Mouse (Mus musculus) heart, postnatal 0 days (tissue): ENCODE data around the gene Il27. TPM values are rescaled to one million over a fixed set of nuclear protein-coding genes. Genes with fewer than 3 reads are reported as not detected.
A peak's percentile ranks its signal among the peaks of the same experiment; 100 is the strongest.

Experiments used
- ATAC-seq: fragments of 200-750 bp; cut with Nextera tagmentation; 2 replicates; pipeline ENCODE4 v1.8.0; 2017; ENCODE audit warnings: low read depth, moderate number of reproducible peaks, moderate library complexity; ENCODE audit not compliant: insufficient read depth
- DNase-seq: peaks from one replicate; pipeline ENCODE4 v3.0.0-alpha.2; 2016; ENCODE audit warnings: low spot score
- H3K27ac ChIP-seq: fragments of 300-500 bp; sonication (generic); 2 replicates; pipeline ENCODE4 v1.5.1; 2014; ENCODE audit warnings: low read depth, mild to moderate bottlenecking
- H3K27me3 ChIP-seq: fragments of 300-500 bp; sonication (generic); 2 replicates; pipeline ENCODE4 v1.6.1; 2014; ENCODE audit warnings: low read length, mixed read lengths; ENCODE audit not compliant: control insufficient read depth, insufficient read depth
- H3K36me3 ChIP-seq: fragments of 300-500 bp; sonication (generic); replicated peaks from 2 replicates; pipeline ENCODE4 v1.6.1; 2014; ENCODE audit warnings: low read length, mixed read lengths; ENCODE audit not compliant: control insufficient read depth, insufficient read depth
- H3K4me1 ChIP-seq: fragments of 300-500 bp; sonication (generic); 2 replicates; pipeline ENCODE4 v1.6.1; 2014; ENCODE audit warnings: antibody characterized with exemption; ENCODE audit not compliant: control insufficient read depth, insufficient read depth
- H3K4me2 ChIP-seq: fragments of 300-500 bp; sonication (generic); 2 replicates; pipeline ENCODE4 v1.6.1; 2014; ENCODE audit warnings: low read depth, mild to moderate bottlenecking, low read length, moderate library complexity
- H3K4me3 ChIP-seq: fragments of 300-500 bp; sonication (generic); 2 replicates; pipeline ENCODE4 v1.5.1; 2014; ENCODE audit warnings: low read depth, low read length
- H3K9ac ChIP-seq: fragments of 300-500 bp; sonication (generic); replicated peaks from 2 replicates; pipeline ENCODE4 v1.6.1; 2014; ENCODE audit warnings: low read depth, low read length, mixed read lengths
- H3K9me3 ChIP-seq: fragments of 300-500 bp; sonication (generic); replicated peaks from 2 replicates; pipeline ENCODE4 v1.6.1; 2016; ENCODE audit warnings: low read length; ENCODE audit not compliant: control insufficient read depth
- CTCF ChIP-seq: IDR thresholded peaks from 2 replicates; pipeline ENCODE4 v1.5.1; 2016; ENCODE audit warnings: antibody characterized with exemption, control low read depth, low read depth
- EP300 ChIP-seq: IDR thresholded peaks from 2 replicates; pipeline ENCODE4 v1.6.1; 2016; ENCODE audit warnings: antibody characterized with exemption, low read depth
- WGBS: fragments of 180-500 bp; shearing (Covaris S2); extraction: QIAGEN DNeasy Blood & Tissue Kit; methylation state at CpG from one replicate; pipeline ENCODE4 v1.1.7; 2014; 5-methylcytosine and 5-hydroxymethylcytosine counted together
- polyA plus RNA-seq: library from polyadenylated mRNA; unstranded; fragments of >200 nt; fragmentation: Nextera tagmentation; extraction: Ambion mirVana; gene quantifications from 2 replicates; pipeline ENCODE4 v1.2.1, GENCODE M21; 2015
- total RNA-seq: library from RNA; depleted of rRNA; stranded (reverse); fragments of >200 nt; gene quantifications from 2 replicates; pipeline ENCODE4 v1.2.3, GENCODE M21; 2014; ENCODE audit warnings: low replicate concordance

The Il27 gene
- total and polyA plus RNA-seq, 2 experiments from 2014 or later, result not detected

GRCm38 (mm10) chr7:126581661-126582060 lies 13.1 kb downstream of the Il27 start:
- no peak for ATAC-seq

DNA sequence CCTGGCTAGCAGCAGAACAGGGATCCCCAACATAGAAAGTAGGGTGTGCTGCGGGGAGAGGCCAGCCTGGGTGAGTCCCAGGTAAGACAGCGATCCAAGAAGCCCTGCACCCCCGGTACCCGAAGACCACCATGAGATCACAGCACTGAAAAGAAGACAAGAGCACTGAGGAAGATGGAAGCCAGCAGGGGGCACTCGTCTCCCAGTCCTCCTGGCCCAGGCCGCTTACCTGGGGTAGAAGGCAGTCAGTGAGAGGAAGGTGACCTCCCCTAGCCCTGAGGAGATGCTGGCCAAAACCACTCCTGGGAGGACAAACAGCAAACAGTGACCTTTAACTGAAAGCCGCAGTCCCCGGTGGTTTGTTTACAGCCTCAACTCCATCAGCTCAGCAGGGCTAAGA lies 15.6 kb downstream of the Il27 start:
- H3K36me3 ChIP-seq, result peaks cover 11% of the 10 kb centered on the region; the same call in 1 of the 2 replicates
- WGBS, result 57% methylated on average over 8 of the region's 8 CpGs
- TF ChIP-seq EP300, result no peak
- TF ChIP-seq CTCF, result peak; percentile 49
- ATAC-seq (no peak), DNase-seq (no peak)
- H3K27me3 ChIP-seq, result no peaks in the 10 kb centered on the region
- H3K27ac ChIP-seq, result no peak overlapping the region
- no peak overlapping the region for H3K4me2 ChIP-seq
- H3K9me3 ChIP-seq, result no peaks in the 10 kb centered on the region
- H3K9ac ChIP-seq, result no peak overlapping the region
- H3K4me1 ChIP-seq, result peaks cover 9% of the 10 kb centered on the region; the same call in 1 of the 2 replicates
- H3K4me3 ChIP-seq, result no peak overlapping the region

More at GRCm38 (mm10) chr7:126581661-126582060, 13.1 kb downstream of the Il27 start:
- no peak overlapping the region for H3K9ac ChIP-seq
- no peak overlapping the region for H3K4me2 ChIP-seq
- H3K36me3 ChIP-seq, result peaks cover 11% of the 10 kb centered on the region; the same call in 1 of the 2 replicates
- H3K4me3 ChIP-seq, result no peak overlapping the region
- no peak for DNase-seq
- 69% methylated on average over 6 of the region's 6 CpGs for WGBS
- no peaks in the 10 kb centered on the region for H3K27me3 ChIP-seq
- H3K4me1 ChIP-seq, result peaks cover 9% of the 10 kb centered on the region; the same call in 1 of the 2 replicates
- no peak for TF ChIP-seq CTCF
- TF ChIP-seq EP300, result no peak
- H3K27ac ChIP-seq, result no peak overlapping the region
- no peaks in the 10 kb centered on the region for H3K9me3 ChIP-seq

DNA sequence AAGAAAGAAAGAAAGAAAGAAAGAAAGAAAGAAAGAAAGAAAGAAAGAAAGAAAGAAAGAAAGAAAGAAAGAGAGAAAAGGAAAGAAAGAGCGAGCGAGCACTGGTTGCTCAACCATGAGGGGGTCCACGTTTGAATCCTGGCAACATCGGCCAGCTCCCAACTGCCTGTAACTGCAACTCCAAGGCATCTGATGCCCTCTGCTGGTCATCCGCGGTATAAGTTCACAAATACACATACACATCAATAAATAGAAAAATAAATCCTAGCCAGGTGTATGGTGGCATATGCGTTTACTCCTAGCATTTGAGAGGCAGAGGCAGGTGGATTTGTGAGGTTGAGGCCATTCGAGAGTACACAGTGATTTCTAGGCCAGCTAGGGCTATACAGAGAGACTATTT lies 17.8 kb downstream of the Il27 start:
- 54% methylated on average over 8 of the region's 8 CpGs for WGBS
- Histone ChIP-seq H3K4me2 (no peak overlapping the region), H3K4me3 (no peak overlapping the region), H3K36me3 (peaks cover 19% of the 10 kb centered on the region; the same call in 1 of the 2 replicates), H3K9me3 (no peaks in the 10 kb centered on the region), H3K27me3 (no peaks in the 10 kb centered on the region), H3K4me1 (no peaks in the 10 kb centered on the region), H3K9ac (no peak overlapping the region), H3K27ac (no peak overlapping the region)
- no peak for DNase-seq
- peak; percentile 52 for TF ChIP-seq CTCF
- no peak for TF ChIP-seq EP300
- no peak for ATAC-seq

DNA sequence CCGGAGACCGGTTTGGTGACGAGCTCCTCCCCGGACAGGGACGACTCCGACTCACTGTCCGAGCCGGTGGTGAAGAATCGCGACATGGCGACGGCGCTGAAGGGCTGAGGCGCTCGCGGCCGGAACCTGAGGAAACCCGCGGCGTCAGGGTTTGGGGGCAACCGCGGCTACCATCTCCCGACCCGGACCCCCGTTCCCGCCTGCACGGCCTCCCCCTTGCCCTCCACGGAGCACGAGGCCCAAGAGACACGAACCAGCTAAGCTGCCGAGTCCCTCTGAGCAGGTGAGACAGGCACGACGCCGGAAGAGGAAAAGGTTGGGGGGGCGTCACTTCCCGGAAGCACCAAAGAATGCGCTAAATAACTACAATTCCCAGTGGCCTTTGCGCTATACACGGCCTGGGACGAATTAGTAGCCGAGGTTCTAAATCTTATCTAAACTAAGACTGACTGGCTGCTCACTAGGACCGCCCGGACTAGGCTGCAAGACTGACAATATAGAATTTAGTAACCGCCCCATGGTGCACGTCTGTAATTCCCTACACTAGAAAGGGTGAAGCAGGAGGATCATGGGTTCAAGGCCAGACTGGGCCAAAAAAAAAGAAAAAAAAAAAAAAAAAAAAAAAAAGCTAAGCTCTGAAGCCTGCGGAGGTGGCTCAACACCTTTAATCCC lies 28.5 kb downstream of the Il27 start, which contains the start of gene Eif3c:
Eif3c (minus strand) TSS at position 318 of the 672 bp plus-strand sequence.
- Histone ChIP-seq H3K9ac (peak within 1 kb of the TSS; percentile 90), H3K36me3 (peaks cover 34% of the 10 kb centered on the region), H3K27me3 (no peaks in the 10 kb centered on the region), H3K27ac (peak within 1 kb of the TSS; percentile 86), H3K9me3 (no peaks in the 10 kb centered on the region), H3K4me3 (peak within 1 kb of the TSS; percentile 95), H3K4me2 (peak within 1 kb of the TSS; percentile 72), H3K4me1 (peaks cover 4% of the 10 kb centered on the region; the same call in 1 of the 2 replicates)
- ATAC-seq (peak; percentile 94), DNase-seq (peak; percentile 93)
- WGBS, result under 1% methylated on average over 46 of the region's 46 CpGs
- TF ChIP-seq EP300, result no peak; the same call in 1 of the 2 replicates
- no peak for TF ChIP-seq CTCF

DNA sequence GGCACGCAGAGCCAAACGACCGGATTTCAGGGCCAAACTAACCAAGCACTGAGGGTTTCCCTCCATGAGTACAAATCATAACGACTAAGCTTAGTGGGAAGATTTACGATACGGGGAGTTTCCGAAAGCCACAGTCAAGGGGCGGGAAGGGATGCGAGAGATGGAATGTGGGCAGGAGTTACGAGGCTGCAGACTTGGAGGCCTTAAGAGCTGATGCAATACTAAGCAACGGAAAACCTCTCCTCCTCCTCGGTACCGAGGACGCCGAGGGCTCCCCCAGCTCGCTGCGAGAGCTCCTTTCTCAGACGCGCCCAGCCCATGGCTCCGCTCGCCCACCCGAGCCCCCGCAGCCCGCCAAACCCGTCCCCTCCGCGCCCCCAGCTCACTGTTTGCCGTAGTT lies 29.0 kb downstream of the Il27 start:
- DNase-seq, result peak; percentile 46
- H3K36me3 ChIP-seq, result peaks cover 39% of the 10 kb centered on the region
- peak overlapping the region; percentile 95 for H3K4me3 ChIP-seq
- no peaks in the 10 kb centered on the region for H3K9me3 ChIP-seq
- TF ChIP-seq CTCF, result no peak
- TF ChIP-seq EP300, result no peak
- under 1% methylated on average over 18 of the region's 28 CpGs for WGBS
- H3K27me3 ChIP-seq, result no peaks in the 10 kb centered on the region
- H3K4me1 ChIP-seq, result peaks cover 4% of the 10 kb centered on the region; the same call in 1 of the 2 replicates
- H3K9ac ChIP-seq, result peak overlapping the region; percentile 90
- peak overlapping the region; percentile 86 for H3K27ac ChIP-seq
- ATAC-seq, result peak; percentile 47
- H3K4me2 ChIP-seq, result peak overlapping the region; percentile 72

DNA sequence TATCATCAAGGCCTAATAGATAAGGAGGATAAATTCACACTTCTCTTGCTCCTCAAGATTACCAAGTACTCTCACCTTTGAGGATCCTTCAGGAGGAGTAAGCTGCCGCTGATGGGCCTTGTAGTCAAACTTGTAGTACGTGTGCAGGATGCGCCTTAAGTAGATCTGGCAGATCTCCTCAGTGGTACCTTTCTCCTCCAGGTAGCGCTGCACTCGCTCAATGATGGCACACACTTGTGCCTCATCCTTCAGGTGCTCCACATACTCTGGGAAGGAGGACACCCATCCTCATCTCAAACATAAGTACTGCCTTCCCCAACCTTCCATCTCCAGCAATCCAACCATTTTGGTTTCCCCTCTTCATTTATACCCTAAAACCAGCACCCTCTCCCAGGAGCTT lies 38.1 kb downstream of the Il27 start:
- TF ChIP-seq CTCF, result no peak
- no peak for TF ChIP-seq EP300
- DNase-seq (no peak), ATAC-seq (no peak)
- Histone ChIP-seq H3K4me1 (no peaks in the 10 kb centered on the region), H3K4me2 (no peak overlapping the region), H3K9ac (no peak overlapping the region), H3K36me3 (peaks cover 90% of the 10 kb centered on the region), H3K27me3 (no peaks in the 10 kb centered on the region), H3K4me3 (no peak overlapping the region), H3K27ac (no peak overlapping the region), H3K9me3 (no peaks in the 10 kb centered on the region)
- WGBS, result 91% methylated on average over 5 of the region's 5 CpGs
